Mouse (Mus musculus): ENCODE measurements around the gene Nek11.

DNA sequence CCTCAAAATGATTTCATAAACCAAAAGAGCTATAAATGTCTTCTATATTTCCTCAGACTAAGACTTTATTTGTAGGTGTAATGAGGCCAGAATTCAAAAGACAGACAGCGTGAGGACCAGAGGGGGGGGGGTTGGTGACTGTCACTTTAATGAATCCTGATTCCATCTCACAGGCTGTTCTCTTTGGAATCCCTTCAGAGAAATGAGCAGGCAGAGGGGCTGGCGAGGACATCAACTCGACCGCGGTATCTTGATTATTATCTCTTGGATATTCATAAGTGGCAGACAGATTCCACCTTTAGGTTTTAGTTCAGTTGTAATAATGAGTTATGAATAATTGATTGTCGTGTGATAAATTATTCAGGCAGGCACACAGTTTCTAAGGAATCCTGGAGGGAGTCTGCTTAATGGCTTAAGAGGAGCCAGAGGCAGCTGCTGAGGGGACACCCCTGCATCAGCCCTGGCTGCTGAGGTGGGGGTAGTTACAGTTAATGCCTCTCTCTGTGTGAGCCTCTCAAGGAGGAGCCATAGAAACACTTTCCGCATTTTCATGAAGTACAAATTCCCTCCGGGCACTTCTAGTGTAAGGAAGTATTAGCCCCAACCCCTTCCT lies 15.7 kb downstream of the Nek11 start:
- no peak for TF ChIP-seq CTCF (IDR thresholded peaks at IDR 0.05; ENCODE audit: low read depth)
- no peak for TF ChIP-seq EP300 (optimal IDR thresholded peaks at IDR 0.05)

All from stomach, postnatal 0 days (tissue).